Mouse (Mus musculus): ENCODE data around the gene Plekhs1.

- TF ChIP-seq CTCF (IDR thresholded peaks at IDR 0.05 in 2 of 3, conservative IDR thresholded peaks at IDR 0.05 in 1 of 3; ENCODE audit: control insufficient read depth in 1 of 3, insufficient read depth in 1 of 3, low read depth in 2 of 3, low read length in 3 of 3, poor library complexity in 1 of 3, severe bottlenecking in 1 of 3) (no peak), USF2 (IDR thresholded peaks at IDR 0.05; ENCODE audit: borderline replicate concordance in 1 of 2, insufficient read depth in 1 of 2, low read depth in 1 of 2, low read length in 2 of 2) (no peak)
Observed at GRCm38 (mm10) chr19:56454862-56455261, 6.6 kb upstream of the Plekhs1 start.
